Mouse (Mus musculus) layer of hippocampus, postnatal 25 days (tissue): Measurements from ENCODE around the gene Impg2. TPM values are rescaled to one million over a fixed set of nuclear protein-coding genes. Genes with fewer than 3 reads are reported as not detected.

Experiments
- DNase-seq, 2 experiments: peaks; one replicate each; pipeline ENCODE4 v3.0.0; 2022; ENCODE audit warnings: mixed read lengths in 2 of 2, low spot score in 1 of 2; ENCODE audit errors: extremely low spot score in 1 of 2
- total RNA-seq, 2 experiments: library from RNA; stranded (reverse); gene quantifications; 2 replicates each; pipeline ENCODE4 v1.2.3; 2021

The Impg2 gene
- total RNA-seq, result 1 to 10 TPM in 1 of 2 experiments, under 1 TPM in 1; 0.84 to 1.2 TPM

DNA sequence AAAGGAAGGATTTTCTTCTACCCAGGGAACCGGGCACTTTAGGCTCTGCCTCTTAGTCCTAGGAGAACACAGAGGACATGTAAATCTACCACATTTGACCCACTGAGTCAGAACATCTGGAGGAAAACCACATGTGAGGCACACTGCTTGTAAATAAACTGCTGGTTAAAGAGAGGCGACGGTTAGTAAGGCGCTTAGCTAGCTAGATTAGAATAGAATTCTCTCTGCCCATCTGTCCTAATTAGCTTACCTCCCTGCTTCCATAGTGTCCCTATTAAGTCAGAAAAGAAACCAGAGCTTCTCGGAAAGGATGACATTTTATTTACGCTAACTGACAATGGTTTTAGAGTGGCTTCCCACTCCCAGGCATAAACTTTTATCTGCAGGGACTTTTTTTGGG, at the start of gene Impg2:
TSS of gene Impg2 (plus strand) at position 263 of the 400 bp plus-strand sequence.
- no peak for DNase-seq

DNA sequence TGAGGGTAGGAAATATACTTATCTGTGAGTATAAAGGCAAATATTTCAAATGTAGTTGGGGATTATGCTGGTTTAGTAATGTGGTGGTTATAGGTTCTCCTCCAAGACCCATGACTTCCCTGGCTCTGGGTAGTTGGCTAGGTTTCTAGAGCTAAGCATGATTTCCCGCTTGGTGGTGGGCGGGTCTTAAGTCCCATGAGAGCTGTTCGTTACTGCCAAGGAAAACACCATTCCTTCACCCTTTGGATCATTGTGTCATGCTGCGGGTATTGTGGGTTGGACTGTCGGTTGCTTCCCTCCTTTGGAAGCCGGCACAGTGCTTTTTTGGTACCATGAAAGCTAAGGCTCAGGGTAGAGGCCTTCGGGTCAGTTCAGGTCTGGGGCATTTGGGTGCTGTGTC, 40.6 kb upstream of the Impg2 start:
- no peak for DNase-seq

DNA sequence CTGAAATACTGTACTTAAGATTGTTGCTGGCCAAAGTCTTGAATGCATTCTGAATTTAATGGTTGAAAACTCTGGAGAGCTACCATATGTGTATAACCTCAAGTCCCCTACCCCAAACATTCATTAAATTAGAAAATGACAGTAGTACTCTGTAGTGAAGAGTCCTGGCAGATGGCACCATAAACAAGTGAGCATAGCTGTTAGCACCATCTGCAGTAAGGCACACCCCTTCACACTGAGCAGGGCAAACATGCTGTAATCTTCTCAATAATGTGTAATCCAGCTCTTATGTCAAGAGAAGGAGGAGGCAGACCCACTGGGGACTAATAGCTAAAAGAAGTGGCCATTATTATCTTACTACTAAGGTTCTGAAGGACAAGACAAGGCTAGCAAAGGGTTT, 33.9 kb upstream of the Impg2 start:
- DNase-seq, result no peak

DNA sequence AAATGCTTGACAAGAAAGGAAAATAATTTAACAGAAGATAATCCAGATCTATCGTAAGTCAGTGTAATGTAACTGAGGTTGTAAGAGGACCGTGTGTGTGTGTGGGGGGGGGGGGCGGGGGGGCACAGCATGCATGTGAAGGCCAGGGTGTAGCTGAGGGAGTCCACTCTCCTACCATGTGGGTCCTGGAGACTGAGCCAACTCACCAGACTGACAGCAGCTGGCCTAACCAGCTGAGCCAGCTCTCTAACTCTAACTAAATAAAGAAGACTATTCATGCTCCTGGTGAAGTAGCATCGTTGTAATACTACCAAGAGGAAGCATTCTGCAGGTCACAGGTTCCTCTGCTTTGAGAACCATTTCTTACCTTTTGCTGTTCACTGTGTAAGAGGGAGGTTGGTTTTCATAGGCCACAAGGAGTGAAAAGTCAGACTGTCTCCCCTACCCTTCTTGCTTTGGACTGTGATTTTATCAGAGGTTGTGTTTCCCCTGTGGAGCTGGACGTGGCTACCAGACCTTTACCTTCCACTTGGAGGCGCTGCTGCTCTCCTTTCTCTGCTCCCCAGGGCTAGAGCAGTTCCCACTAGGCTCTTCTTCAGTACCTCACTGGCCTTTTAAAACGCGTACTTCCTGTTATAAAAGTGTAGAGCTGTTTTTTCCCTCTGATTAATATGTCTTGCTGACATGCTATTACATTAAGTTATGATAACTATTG, 28.1 kb upstream of the Impg2 start:
- DNase-seq, result peak in 1 of 2 experiments; percentile 19

DNA sequence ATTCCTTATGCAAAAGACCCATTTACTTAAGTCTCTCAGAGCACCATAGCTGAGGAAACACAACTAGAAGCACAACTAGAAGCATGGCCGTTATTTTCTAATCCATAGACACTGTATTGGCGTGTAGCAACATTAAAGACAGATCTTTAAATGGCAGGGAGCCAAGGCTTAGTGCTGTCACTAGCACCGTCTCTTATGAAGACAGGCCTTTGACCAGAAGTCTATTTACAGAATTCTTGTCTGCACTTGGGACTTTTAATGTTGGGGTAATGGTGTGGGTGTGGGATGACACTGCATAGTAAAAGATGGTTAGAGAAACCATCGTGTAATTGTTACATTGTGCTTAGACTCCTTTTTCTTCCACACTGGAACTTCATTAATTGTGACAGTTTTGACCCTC, 17.2 kb upstream of the Impg2 start:
- no peak for DNase-seq

DNA sequence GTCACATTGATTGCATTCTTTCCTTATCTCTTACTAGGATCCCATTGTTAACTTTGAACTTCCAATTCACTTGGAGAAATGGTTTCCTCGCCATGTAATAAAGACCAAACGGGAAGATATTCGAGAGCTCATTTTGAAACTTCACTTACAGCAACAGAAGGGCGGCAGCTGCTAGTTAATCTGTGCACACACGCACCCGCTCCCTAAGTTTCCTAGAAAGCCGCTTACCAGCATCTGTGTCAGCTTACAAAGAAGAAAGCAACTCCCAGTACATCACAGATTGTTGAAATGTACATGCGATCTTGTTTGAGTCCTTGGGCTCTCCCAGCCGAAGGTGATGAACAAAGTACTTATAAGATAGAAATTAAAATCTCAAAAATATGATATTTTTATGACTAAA, 15.9 kb upstream of the Impg2 start:
- DNase-seq, result peak; percentile 35 to 63

DNA sequence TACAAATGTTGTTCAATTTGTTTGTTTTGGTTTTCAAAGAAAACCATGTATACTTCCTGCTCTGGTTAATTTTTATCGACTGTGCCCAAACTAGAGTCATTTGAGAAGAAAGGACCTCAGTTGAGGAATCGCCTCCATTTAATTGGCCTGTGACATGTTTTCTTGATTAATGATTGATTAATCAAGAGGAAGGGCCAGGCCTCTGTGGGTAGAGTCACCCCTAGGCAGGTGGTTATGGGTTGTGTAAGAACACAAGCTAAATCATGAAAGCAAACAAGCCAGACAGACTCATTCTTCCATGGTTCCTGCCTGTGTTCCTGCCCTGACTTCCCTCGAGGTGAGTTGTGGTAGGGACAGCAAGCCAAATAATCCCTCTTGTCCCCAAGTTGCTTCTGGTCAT, 8.6 kb downstream of the Impg2 start:
- DNase-seq, result no peak

DNA sequence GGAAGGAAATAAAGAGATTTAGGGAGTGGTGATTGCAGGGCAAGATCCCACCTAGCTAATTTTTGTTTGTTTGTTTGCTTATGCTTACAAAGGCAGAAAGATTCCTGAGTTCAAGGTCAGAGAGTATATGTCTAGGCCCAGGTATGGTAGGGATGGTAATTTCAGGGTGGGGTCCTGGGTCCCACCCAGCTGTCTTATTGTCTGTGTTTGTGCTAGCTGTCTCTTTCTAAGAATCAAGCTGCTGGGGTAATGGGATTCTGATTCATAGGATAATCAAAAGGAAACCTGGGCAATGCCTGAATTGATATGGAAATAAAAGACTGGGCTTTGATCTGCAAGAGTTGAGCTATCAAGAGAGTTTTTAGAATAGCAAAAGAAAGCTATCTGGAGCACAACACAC, 23.6 kb downstream of the Impg2 start:
- no peak for DNase-seq

DNA sequence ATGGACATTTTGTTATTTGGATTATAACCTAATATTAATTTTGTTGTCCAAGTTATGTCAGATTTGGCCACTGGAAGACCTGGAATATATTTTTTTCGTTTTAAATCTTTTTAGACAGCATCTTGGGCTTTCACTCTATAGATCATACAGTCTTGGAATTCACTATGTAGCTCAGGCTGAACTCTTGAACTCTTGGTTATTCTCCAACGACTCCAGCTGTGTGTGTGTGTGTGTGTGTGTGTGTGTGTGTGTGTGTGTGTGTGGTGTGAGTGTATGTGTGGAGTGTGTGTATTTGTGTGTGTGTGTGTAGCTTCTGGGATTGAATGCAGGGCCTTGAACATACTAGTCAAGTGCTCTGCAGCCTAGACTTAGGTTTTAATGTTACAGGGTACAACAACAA, 25.3 kb downstream of the Impg2 start:
- DNase-seq, result no peak

DNA sequence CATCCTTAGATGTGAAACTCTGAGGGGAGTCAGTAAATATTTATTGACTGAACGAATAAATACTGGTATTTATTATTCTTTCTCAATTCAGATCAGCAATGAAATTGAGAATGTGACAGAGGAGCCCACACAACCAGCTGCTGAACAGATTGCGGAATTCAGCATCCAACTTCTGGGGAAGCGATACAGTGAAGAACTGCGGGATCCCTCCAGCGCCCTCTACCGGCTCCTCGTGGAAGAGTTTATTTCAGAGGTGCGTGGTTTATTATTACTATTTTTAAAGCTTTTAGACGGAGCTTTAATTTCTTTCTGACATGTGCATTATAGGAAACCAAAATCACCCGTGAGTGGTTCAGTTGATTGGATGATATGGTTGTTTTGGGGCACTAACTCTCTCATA, 27.2 kb downstream of the Impg2 start:
- DNase-seq, result peak; percentile 36 to 73

DNA sequence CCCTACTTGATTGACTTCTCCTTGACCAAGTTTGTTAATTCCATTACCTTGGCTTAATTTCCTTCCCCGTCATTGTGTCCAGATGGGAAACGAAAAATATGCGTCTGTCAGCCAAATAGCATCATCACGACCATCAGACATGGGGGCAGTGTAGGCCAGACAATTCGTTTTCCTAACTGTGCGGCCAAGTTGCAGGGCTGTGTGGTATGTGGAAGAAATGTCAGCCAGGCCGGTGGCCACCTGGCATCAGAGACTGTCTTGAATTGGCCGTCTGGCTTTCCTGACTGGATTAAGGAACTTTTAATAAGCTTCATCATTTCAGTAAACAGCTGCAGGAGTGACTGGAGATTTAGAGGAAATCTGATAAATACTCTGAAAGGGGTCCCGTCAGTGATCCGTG, 28.6 kb downstream of the Impg2 start:
- no peak for DNase-seq

DNA sequence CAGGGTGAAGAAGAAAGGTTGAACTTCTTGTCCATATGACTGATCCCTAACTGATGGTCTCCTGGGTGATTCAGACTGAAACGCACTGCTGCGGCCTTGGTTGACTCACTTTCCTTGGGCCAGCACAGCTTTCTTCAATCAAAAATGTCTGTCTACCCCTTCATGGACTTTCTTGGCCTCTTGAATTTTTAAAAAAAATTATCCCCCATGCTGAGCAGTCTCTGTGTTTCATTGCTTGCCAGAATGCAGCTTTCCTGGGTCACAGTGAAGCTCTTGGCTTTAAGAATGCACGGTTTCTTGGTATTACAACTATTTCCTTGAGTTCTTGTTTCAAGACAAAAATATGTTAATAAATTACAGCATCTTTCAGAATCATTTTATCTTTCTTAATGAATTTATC, 41.9 kb downstream of the Impg2 start:
- no peak for DNase-seq

DNA sequence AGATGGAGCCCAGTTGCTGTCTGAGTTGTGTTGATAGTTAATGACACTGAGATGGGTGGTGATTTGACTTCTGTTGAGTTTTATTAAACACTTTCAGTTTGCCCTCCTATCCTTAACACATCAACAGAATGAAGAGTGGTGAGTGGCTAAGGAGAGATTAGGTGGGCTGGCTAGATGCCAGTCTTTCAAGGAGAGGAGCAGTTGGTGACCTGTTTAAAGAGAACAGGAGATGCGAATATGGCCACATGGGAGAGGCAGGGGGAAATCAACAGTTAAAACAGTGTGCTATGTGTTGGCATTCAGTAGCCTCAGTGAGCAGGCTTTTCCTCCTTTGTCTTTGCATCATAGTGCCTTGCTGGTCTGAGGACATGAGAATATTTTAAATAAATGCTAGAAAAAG, 69.8 kb downstream of the Impg2 start:
- no peak for DNase-seq

DNA sequence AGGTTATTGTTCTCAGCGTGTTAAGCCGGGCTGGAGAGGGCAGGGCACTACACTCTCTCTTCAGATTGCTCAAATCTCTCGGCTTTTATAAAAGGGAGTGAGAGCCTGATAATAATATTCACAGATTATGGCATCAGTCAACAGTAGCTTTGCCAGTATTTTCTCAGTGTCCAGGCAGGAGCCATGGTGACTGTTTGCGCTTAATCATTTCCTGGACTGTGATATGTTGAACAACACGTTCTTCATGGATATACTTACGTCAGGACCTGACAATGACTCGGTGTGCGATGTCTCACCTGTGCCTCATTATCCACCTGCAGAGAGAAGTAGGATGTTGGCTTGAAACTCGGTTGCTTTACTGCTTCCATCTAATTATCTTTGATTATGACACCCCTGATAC, 74.9 kb downstream of the Impg2 start:
- no peak for DNase-seq

DNA sequence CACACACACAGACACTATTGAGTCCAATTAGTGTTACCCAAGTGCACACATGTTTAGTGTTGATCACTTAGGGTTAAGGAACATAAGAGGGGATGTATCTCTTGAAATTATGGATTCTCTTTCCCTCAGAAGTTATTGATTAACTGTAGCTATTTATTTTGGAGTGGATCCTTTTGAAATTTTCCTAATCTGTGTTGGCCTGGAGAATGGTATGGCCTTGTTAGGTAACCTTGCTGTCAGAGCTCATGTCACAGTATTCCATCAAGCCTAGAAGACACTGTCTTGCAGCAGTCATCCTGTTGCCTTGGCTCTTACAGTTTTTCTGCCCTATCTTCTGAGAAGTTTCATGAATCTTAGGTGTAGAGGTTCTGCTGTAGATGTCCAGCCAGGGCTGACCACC, 75.6 kb downstream of the Impg2 start:
- no peak for DNase-seq

DNA sequence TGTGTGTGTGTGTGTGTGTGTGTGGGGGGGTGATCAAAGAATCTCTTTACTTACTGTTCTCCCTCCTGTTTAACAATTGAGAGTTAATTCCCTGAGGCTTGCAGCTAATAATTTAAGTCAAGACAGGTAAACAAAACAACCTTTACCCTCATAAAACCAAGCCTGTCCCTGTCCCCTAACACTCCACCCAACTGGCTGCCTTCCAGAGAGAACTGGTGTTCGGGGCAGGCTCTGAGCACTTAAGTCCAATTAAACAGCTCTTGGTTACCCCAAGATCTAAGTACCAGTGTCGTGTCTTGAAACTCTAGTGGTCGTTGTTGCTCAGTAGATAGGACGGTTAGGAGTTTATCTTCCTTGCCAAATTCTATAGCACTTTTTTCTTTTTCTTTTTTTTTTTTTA, 77.2 kb downstream of the Impg2 start:
- no peak for DNase-seq

DNA sequence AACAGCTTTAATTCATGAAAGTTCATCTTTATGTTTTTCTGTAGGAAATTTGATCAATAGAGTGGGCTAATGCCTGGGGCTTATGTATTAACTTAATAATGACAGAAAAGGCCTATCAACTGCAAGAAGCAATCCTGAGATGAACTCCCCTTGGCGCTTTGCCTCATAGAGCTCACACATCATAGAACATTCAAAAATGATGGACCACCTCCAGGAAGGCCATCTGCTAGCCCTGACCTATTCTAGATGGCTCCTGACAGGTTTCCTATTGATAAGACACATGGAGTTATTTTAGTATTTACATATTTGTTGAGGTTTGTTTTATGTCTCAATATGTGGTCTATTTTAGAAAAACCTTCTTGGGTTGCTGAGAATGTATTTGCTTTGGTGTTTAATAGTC, 79.2 kb downstream of the Impg2 start:
- no peak for DNase-seq

DNA sequence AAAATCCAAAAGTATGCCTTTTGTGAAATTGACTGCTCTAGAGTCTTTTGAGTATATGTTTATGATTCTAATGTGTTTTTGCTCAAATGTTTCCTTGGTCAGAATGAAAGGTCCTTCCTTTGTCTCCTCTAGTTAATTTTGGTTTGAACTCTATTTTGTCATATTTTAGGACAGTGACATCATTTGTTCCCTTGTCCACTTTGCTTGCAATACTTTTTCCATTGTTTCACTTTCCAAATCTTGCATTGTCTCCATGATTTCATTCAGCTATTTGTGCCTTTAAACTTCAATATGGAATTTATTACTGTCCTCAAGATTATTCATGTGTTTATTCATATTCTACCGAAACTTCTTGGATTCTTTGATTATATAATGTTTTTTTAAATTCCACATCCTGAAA, 79.8 kb downstream of the Impg2 start:
- no peak for DNase-seq

DNA sequence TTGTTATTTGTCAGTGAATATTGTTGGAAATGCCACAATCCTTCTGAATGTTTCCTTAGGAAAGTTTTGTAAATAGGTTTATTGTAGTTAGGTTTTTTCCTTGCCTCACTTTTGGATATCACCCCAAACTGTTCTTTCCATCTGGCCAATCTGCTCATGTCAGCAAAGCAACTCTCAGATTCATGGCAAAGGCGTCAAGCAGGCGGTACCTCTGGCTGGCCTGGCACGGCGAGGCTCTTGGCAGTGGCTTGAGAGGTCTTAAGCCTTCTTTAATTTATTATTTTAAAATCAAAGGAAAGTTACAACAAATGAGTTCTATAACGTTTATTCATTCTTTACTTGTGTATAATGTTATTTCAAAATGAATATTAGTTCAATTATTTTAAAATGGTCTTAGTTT, 82.0 kb downstream of the Impg2 start:
- DNase-seq, result no peak

DNA sequence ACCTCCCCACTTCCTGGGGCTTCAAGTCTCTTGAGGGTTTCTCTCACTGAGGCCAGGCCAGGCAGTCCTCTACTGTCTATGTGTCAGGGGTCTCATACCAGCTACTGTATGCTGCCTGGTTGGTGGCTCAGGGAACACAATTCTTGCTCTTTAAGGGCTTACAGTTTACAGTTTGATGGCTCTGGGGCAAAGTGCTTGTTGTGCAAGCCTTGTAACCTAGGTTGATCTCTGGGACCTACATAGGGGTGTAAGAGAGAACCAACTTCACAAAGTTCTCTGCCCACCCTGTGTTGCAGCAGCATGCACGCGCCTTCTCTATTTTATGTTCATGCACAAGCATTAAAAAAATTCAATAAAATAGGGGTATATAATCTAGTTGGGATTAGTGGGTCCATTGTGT, 82.9 kb downstream of the Impg2 start:
- no peak for DNase-seq

DNA sequence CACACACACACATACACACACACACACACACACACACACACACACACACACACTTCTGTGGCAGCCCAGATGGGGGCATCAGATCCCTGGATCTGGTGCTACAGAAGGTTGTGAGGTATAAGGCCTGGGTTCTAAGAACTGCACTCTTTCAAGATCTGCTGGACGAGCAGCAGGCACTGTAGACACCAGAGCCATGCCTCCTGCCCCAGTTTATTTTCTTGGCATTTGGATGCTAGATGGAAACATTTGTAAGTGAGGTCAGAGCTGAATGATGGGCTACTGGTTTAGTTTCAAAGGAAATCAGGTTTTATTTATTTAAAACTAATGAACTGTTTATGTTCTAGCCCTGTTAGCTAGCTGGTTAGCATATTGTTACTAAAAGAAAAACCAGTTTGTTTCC, 90.8 kb downstream of the Impg2 start:
- no peak for DNase-seq

DNA sequence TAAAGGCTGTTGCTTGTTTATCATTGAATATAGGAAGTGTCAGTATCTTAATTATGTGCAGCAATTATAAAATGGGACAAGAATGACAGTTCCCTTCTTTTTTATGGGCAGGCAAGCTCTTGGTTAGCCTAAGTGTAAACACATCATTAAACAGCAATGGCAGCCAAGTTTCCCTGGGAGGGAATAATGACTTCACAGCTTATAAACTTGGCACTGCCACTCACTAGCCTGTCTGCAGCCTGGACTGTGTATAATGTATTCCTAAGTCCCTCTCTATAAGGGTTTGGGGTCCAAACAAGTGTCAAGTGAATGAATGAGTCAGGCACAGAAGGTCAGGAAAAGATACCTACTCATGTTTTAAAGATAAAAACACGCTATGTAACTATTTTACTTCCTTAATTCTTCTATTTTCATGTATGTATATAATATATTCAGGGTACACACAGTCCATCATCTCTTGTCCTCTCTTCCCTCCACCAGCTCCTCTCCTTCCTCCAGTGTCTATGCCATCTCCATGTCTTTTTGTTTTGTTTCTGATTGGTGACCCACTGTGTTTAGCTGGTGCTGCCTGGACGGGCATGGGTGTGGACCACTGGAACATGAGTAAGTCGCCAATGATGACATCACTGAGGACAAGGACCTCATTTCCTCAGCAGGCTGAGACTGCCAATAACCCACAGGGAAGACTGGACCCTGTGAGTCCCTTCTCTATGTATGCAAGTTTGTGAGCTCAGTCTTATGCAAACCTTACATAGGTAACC, 92.0 kb downstream of the Impg2 start:
- DNase-seq, result no peak
